Mouse (Mus musculus) heart, embryonic 13.5 days (tissue): ENCODE measurements around the gene Ethe1. TPM values are rescaled to one million over a fixed set of nuclear protein-coding genes. Genes with fewer than 3 reads are reported as not detected.

ENCODE experiments used
- ATAC-seq: fragments of 200-750 bp; cut with Nextera tagmentation; 2 replicates; pipeline ENCODE4 v1.8.0; 2017; ENCODE audit warnings: moderate TSS enrichment; ENCODE audit not compliant: insufficient number of reproducible peaks, low FRiP score, low TSS enrichment; ENCODE audit errors: extremely low read depth
- H3K27ac ChIP-seq: fragments of 300-500 bp; sonication (generic); replicated peaks from 2 replicates; pipeline ENCODE4 v1.5.1; 2015; ENCODE audit warnings: moderate library complexity, mild to moderate bottlenecking, inconsistent platforms
- H3K27me3 ChIP-seq: fragments of 300-500 bp; sonication (generic); replicated peaks from 2 replicates; pipeline ENCODE4 v1.6.1; 2015; ENCODE audit warnings: mild to moderate bottlenecking, inconsistent platforms
- H3K36me3 ChIP-seq: fragments of 300-500 bp; sonication (generic); 2 replicates; pipeline ENCODE4 v1.6.1; 2015; ENCODE audit warnings: mild to moderate bottlenecking, inconsistent platforms
- H3K4me1 ChIP-seq: fragments of 300-500 bp; sonication (generic); 2 replicates; pipeline ENCODE4 v1.6.1; 2015; ENCODE audit warnings: inconsistent platforms
- H3K4me2 ChIP-seq: fragments of 300-500 bp; sonication (generic); 2 replicates; pipeline ENCODE4 v1.6.1; 2015; ENCODE audit warnings: inconsistent platforms, mild to moderate bottlenecking, moderate library complexity
- H3K4me3 ChIP-seq: fragments of 300-500 bp; sonication (generic); 2 replicates; pipeline ENCODE4 v1.5.1; 2015; ENCODE audit warnings: moderate library complexity, mild to moderate bottlenecking, inconsistent platforms
- H3K9ac ChIP-seq: fragments of 300-500 bp; sonication (generic); 2 replicates; pipeline ENCODE4 v1.6.1; 2015; ENCODE audit warnings: inconsistent platforms, mild to moderate bottlenecking, moderate library complexity
- H3K9me3 ChIP-seq: fragments of 300-500 bp; sonication (generic); 2 replicates; pipeline ENCODE4 v1.6.1; 2016; ENCODE audit warnings: inconsistent platforms
- WGBS: fragments of 180-500 bp; shearing (Covaris S2); methylation state at CpG from one replicate; pipeline ENCODE4 v1.1.7; 2015; ENCODE audit warnings: mixed read lengths; 5-methylcytosine and 5-hydroxymethylcytosine counted together
- polyA plus RNA-seq: library from polyadenylated mRNA; unstranded; fragments of >200 nt; fragmentation: Nextera tagmentation; extraction: Ambion mirVana; gene quantifications from 2 replicates; pipeline ENCODE4 v1.2.1, GENCODE M21; 2015

Ethe1 gene
- polyA plus RNA-seq, 1 experiment from 2014 or later, result 19.3 TPM

DNA sequence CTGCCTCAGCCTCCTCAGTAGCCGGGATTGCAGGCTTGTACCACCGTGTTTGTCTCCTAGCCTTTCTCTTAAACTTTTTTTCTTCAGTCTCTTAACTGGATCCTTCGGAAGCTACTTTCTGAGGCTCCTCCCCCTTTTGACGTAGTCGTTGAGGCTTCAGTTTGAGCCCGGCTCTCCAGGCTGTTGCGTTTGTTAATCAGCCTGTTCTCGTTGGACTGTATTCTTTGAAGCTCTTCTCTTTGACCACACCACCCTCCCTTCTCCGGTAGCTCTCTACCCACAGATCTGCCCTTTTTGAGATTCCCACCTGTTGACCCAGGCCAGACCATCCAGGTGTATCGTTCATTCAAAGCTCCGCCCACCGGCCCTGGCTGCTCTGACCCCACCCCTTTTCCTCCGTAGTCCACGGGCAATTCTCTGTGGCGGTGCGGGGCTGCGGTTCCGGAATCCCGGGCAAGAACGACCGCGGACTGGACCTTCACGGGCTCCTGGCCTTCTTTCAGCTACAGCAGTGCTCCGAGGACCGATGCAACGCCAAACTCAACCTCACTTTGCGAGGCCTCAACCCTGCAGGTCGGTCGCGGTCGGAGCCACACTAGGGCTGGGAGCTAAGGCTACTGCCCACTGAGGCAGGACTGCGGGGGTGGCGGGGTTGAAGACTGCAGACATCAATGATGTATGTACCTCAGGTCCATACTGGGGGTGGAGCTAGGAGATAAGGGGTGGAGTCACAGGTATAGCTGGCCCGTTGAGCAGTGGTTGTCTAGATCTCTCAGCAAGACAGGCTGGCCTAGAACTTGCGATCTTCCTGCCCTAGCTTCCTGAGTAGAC, 50.9 kb downstream of the Ethe1 start:
- ATAC-seq, result peak; percentile 19; the same call in 1 of the 2 replicates
- peaks cover 88% of the 10 kb centered on the region for H3K27me3 ChIP-seq
- H3K36me3 ChIP-seq, result no peaks in the 10 kb centered on the region
- H3K9me3 ChIP-seq, result no peaks in the 10 kb centered on the region
- peak overlapping the region; percentile 56; the same call in 1 of the 2 replicates for H3K9ac ChIP-seq
- WGBS, result 4% methylated on average over 35 of the region's 35 CpGs
- peak overlapping the region; percentile 75 for H3K4me2 ChIP-seq
- no peak overlapping the region for H3K27ac ChIP-seq
- H3K4me1 ChIP-seq, result peaks cover 11% of the 10 kb centered on the region
- H3K4me3 ChIP-seq, result peak overlapping the region; percentile 48

DNA sequence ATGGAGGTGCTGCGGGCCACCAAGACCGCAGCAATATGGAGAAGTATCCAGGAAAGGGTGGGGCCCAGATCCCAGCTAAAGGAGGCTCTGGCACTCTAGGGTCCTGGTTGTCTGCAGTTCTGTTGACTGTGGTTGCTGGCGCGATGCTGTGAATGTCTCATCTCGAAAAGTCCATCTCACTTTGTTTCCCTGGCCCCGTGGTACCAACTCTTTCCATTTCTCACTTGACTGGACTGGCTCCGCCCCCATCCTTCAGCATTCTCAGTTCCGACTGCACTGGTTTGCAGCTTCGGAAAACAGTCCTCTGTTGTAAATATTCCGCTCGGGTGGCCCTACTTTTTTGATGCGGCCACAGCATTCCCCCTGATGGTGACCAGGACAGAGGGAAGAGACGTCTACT, 53.1 kb downstream of the Ethe1 start:
- no peak overlapping the region for H3K9ac ChIP-seq
- no peaks in the 10 kb centered on the region for H3K36me3 ChIP-seq
- H3K27ac ChIP-seq, result no peak overlapping the region
- H3K27me3 ChIP-seq, result peaks cover 91% of the 10 kb centered on the region
- WGBS, result 59% methylated on average over 13 of the region's 13 CpGs
- ATAC-seq, result no peak
- peaks cover 11% of the 10 kb centered on the region for H3K4me1 ChIP-seq
- no peaks in the 10 kb centered on the region for H3K9me3 ChIP-seq
- H3K4me3 ChIP-seq, result no peak overlapping the region
- H3K4me2 ChIP-seq, result no peak overlapping the region

DNA sequence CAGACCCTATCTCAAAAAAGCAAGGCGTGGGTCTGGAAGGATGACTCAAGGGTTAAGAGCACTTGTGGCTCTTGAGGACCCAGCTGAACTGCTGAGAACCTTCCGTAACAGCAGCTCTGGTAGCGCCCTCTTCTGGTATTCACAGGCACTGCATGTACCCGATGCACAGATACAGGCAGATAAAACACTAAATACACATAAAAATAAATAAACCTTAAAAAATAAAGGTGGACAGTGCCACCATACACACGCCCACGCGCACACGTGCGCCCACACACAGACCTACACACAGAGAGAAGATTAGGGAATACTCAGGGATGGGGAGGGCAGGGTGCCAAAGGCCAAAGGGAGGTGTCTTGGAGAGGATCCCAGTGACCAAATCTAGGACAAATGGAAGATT, 55.1 kb downstream of the Ethe1 start:
- Histone ChIP-seq H3K4me3 (no peak overlapping the region), H3K9ac (no peak overlapping the region), H3K27ac (no peak overlapping the region), H3K4me1 (peaks cover 10% of the 10 kb centered on the region), H3K27me3 (peaks cover 79% of the 10 kb centered on the region), H3K36me3 (no peaks in the 10 kb centered on the region), H3K4me2 (no peak overlapping the region), H3K9me3 (no peaks in the 10 kb centered on the region)
- ATAC-seq, result no peak
- WGBS, result 9% methylated on average over 9 of the region's 9 CpGs

DNA sequence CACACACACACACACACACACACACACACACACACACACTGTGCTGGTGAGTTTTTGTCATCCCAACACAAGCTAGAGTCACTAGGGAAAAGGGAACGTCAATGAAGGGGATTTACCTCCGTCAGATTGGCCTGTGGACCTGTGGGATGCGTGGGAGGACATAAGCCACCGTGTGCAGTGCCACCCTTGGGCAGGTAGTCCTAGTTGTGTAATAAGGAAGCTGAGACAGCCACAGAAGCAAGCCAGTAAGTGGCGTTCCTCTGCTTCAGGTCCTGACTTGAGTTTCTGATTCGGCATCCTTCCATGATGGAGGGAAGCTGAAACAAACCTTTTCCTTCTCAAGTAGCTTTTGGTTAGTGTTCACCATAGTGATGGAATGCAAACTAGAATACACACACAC, 57.1 kb downstream of the Ethe1 start:
- H3K36me3 ChIP-seq, result no peaks in the 10 kb centered on the region
- peaks cover 59% of the 10 kb centered on the region for H3K27me3 ChIP-seq
- WGBS, result 78% methylated on average over 6 of the region's 6 CpGs
- H3K4me1 ChIP-seq, result no peaks in the 10 kb centered on the region
- H3K27ac ChIP-seq, result no peak overlapping the region
- no peak overlapping the region for H3K4me3 ChIP-seq
- no peak for ATAC-seq
- H3K9me3 ChIP-seq, result no peaks in the 10 kb centered on the region
- no peak overlapping the region for H3K4me2 ChIP-seq
- no peak overlapping the region for H3K9ac ChIP-seq

DNA sequence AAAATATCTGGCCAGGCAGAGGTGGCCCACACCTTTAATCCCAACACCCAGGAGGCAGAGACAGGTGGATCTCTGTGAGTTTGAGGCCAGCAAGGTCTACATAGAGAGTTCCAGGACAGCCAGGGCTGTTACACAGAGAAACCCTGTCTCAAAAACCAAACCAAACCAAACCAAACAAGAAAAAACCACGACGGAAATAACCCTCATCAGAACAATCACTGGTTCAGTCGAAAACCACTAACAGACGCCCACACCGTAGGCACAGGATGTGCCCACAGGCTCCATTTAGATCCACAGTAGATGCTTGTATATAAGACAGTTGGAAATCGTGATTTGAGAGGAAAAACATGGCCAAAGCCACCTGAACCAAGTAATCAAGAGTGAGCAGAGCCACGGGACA, 57.7 kb downstream of the Ethe1 start:
- Histone ChIP-seq H3K9ac (no peak overlapping the region), H3K4me3 (no peak overlapping the region), H3K27me3 (peaks cover 54% of the 10 kb centered on the region), H3K9me3 (no peaks in the 10 kb centered on the region), H3K4me2 (no peak overlapping the region), H3K4me1 (no peaks in the 10 kb centered on the region), H3K27ac (no peak overlapping the region), H3K36me3 (no peaks in the 10 kb centered on the region)
- no peak for ATAC-seq
- WGBS, result 68% methylated on average over 7 of the region's 7 CpGs

DNA sequence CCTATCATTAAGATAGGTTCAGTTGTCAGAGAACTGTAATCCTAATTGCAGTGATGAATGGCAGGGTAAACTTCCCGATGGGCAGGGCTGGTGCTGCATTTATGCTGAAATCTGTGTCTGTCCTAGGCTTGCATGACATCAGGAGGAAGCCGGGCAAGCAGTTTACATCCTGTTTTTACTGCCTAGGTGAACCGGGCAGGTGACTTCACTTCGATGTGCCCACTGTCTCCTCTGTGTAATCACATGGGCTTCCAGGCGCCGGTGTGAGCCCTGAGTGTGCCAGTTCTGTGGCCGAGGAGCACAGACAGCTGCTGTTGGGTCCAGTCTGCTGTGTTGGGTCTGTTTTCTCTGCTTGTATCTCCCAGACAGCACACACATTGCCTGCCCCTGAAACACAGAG, 59.1 kb downstream of the Ethe1 start:
- no peak for ATAC-seq
- 68% methylated on average over 7 of the region's 7 CpGs for WGBS

DNA sequence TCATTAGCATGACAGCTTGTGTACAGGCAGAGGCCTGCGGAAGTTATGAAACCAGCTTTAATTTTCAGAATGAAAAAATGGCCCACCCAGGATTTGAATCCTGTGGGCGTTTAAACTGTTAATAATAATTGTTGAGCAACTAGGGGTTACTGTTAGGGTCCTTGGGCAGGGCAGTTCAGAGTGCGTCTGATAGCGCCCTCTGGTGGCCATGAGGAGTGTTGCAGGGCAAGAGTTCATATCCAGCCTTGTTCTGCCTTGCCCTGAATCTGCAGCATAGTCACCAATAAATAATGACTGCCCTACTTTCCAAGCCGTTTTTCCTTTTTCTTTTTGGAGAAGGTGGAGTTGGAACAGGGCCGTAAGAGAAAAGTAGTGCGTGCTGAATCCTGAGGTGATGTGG, 66.3 kb downstream of the Ethe1 start:
- H3K4me2 ChIP-seq, result no peak overlapping the region
- 19% methylated on average over 7 of the region's 7 CpGs for WGBS

More for the DNA sequence above, 59.1 kb downstream of the Ethe1 start:
- Histone ChIP-seq H3K27me3 (peaks cover 39% of the 10 kb centered on the region), H3K9ac (no peak overlapping the region), H3K27ac (no peak overlapping the region), H3K36me3 (no peaks in the 10 kb centered on the region), H3K4me2 (no peak overlapping the region), H3K4me3 (no peak overlapping the region), H3K9me3 (no peaks in the 10 kb centered on the region), H3K4me1 (no peaks in the 10 kb centered on the region)

More for the DNA sequence above, 66.3 kb downstream of the Ethe1 start:
- H3K9ac ChIP-seq, result no peak overlapping the region
- no peaks in the 10 kb centered on the region for H3K27me3 ChIP-seq
- H3K4me1 ChIP-seq, result no peaks in the 10 kb centered on the region
- H3K27ac ChIP-seq, result no peak overlapping the region
- H3K4me3 ChIP-seq, result no peak overlapping the region
- no peak for ATAC-seq
- H3K9me3 ChIP-seq, result no peaks in the 10 kb centered on the region
- no peaks in the 10 kb centered on the region for H3K36me3 ChIP-seq

Other genes starting within 250 kb of the Ethe1 start
- not detected in 2 replicates for gene Lypd5, start 238.3 kb upstream of the Ethe1 start, polyA plus RNA-seq
- gene Kcnn4, start 217.3 kb upstream of the Ethe1 start, polyA plus RNA-seq, result 2.9 and 5.3 TPM in 2 replicates
- gene Smg9, start 187.9 kb upstream of the Ethe1 start, polyA plus RNA-seq, result 18.1 and 19.3 TPM in 2 replicates
- gene Irgc1, start 135.2 kb upstream of the Ethe1 start, polyA plus RNA-seq, result not detected in 2 replicates
- gene Plaur, start 125.1 kb upstream of the Ethe1 start, polyA plus RNA-seq, result 8.3 and 9.8 TPM in 2 replicates
- 0.60 and 0.80 TPM in 2 replicates for gene Cadm4, start 105.5 kb upstream of the Ethe1 start, polyA plus RNA-seq
- gene Zfp428, start 80.5 kb upstream of the Ethe1 start, polyA plus RNA-seq, result 32.9 and 36.7 TPM in 2 replicates
- 0.17 and 0.18 TPM in 2 replicates for gene AC161166.1, start 75.1 kb upstream of the Ethe1 start, polyA plus RNA-seq
- gene Irgq, start 56.9 kb upstream of the Ethe1 start, polyA plus RNA-seq, result 4.6 and 5.6 TPM in 2 replicates
- gene Pinlyp, start 41.4 kb upstream of the Ethe1 start, polyA plus RNA-seq, result not detected in 2 replicates
- gene Xrcc1, start 41.3 kb upstream of the Ethe1 start, polyA plus RNA-seq, result 72.9 and 77.8 TPM in 2 replicates
- gene Zfp575, start 98 bp downstream of the Ethe1 start, polyA plus RNA-seq, result 0.78 and 0.88 TPM in 2 replicates
- 0.05 TPM in 1 of 2 replicates, not detected in the other for gene Phldb3, start 23.2 kb downstream of the Ethe1 start, polyA plus RNA-seq
- gene Lypd3, start 49.0 kb downstream of the Ethe1 start, polyA plus RNA-seq, result 0.09 and 0.20 TPM in 2 replicates
- gene Tex101, start 89.1 kb downstream of the Ethe1 start, polyA plus RNA-seq, result not detected in 2 replicates
- not detected in 2 replicates for gene BC049730, start 121.7 kb downstream of the Ethe1 start, polyA plus RNA-seq
- not detected in 2 replicates for gene Gm4763, start 139.4 kb downstream of the Ethe1 start, polyA plus RNA-seq
- 0.16 TPM in 1 of 2 replicates, not detected in the other for gene Cd177, start 172.8 kb downstream of the Ethe1 start, polyA plus RNA-seq
- gene Ceacam10, start 189.7 kb downstream of the Ethe1 start, polyA plus RNA-seq, result not detected in 2 replicates